Mouse (Mus musculus) gastrocnemius, adult 2 months (tissue): ENCODE results near the gene Sfmbt2. TPM values are rescaled to one million over a fixed set of nuclear protein-coding genes. Genes with fewer than 3 reads are reported as not detected.
"Not testable (repeated sequence)": the region's sequence is repeated elsewhere in the genome, so short reads cannot be mapped to it uniquely, and the experiment has no call there.

Experiments
- DNase-seq: peaks from one replicate; pipeline ENCODE4 v3.0.0; 2022
- H3K27ac ChIP-seq: fragments of 200-600 bp; 2 replicates; pipeline ENCODE4 v1.8.1; 2022; ENCODE audit warnings: mild to moderate bottlenecking
- H3K4me3 ChIP-seq: fragments of 200-600 bp; 2 replicates; pipeline ENCODE4 v1.8.1; 2022; ENCODE audit warnings: mild to moderate bottlenecking, moderate library complexity
- CTCF ChIP-seq: fragments of 200-600 bp; IDR thresholded peaks from 2 replicates; pipeline ENCODE4 v1.8.1; 2022; ENCODE audit warnings: antibody characterized with exemption, mild to moderate bottlenecking, moderate library complexity
- intact Hi-C: fragments of 180-260 bp; cut with DNase I; formaldehyde crosslinking; loops from one replicate; pipeline ENCODE4 v1.15.1; 2025
- long read RNA-seq, 2 experiments: library from polyadenylated mRNA; stranded (forward); transcript quantifications; one replicate each; pipeline ENCODE4 v2.0.0; 2021
- total RNA-seq, 2 experiments: library from RNA; stranded (reverse); gene quantifications; 2 replicates each; pipeline ENCODE4 v1.2.3; 2021

Sfmbt2 gene
- total RNA-seq = under 1 TPM; 0.05 to 0.08 TPM
- long read RNA-seq, experiment 1 = 0 reads
- long read RNA-seq, experiment 2 = 0 reads

DNA sequence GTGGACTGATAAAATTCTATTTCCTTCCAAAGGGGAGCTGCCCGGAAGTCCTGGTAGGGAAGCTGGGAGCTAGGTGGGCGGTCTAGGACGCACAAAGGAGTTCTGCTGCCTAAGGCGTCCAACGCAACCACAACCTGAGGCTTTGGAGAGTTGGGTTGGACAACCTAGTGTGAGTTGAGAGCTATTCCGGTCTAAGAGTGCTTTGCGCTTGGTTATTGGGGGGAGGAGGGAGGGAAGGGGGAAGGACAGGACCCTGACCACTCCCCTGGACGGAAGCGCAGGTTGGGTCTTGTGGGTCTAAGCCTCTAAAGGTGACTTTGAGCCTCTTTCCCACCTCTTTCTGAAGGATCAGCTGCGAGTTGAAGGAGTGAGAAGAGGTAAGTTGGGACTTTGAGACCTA lies at the start of gene Sfmbt2:
TSS of gene Sfmbt2 (plus strand) at position 335 of the 400 bp plus-strand sequence.
- DNase-seq = no peak
- Histone ChIP-seq H3K27ac (no peak within 1 kb of the TSS), H3K4me3 (no peak within 1 kb of the TSS)
- no peak for TF ChIP-seq CTCF
- intact Hi-C loops = no loop called here

DNA sequence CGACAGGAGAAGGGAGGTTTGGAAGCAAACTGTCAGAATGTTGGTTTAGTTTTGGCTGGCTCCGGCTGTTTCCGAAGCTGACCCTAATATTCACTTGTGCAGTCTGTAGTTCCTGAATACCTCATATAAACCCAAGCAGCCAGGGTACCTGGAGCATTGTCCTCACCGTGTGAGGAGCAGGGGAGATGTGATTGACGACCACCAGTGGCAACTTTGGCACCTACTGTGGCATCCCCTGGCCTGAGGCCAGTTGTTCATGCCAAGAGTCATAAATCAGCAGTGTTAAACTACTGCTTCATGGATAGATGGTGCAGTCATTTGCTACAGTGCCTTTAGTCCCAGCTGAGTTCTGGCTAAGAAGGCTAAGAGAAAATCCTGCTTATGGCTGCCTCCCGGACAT lies 49.2 kb upstream of the Sfmbt2 start:
- H3K4me3 ChIP-seq = no peak overlapping the region
- intact Hi-C loops = no loop called here
- no peak overlapping the region for H3K27ac ChIP-seq
- no peak for DNase-seq
- no peak for TF ChIP-seq CTCF

DNA sequence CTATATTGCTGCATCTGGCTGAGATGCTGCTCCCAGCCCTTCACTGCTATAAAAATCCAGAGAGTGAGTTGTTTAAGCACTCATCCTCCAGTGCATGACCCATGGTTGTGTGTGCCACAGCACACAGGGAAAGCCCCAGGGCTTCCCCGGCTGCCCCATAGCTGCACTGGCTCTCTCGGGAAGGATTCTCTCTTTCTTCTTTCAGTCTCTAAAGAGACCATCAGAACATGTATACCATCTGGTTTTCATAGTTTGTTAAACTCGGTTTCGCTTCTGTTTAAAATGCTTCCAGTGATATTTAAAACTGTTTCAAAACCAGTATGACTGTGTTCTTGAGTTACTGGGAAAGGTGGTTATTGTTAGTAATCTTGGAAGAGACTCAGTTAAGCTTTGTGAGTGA lies 47.1 kb upstream of the Sfmbt2 start:
- Histone ChIP-seq H3K27ac (no peak overlapping the region), H3K4me3 (no peak overlapping the region)
- DNase-seq = no peak
- intact Hi-C loops = loop anchor here (2.0 kb wide), 1 partner anchor 70 kb away; no protein-coding TSS in a partner anchor
- TF ChIP-seq CTCF = no peak

DNA sequence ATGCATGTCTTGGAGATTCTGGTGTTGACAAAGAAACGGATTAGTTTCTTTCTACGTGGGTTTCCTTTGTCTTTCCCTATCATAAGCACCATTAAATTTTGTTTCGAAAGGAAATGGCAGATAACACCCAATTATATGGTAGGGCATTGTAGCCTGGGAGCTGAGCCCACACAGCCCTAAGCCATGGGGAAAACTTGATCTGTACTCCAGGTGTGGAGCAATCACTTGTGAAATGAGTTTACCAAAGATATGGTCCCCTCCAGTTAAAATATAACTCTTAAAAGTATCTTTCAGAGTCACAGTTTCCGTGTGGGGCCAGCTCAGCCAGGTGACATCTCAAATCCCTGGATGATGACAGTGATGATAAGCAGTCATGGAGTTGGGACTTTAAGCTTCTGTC lies 45.3 kb upstream of the Sfmbt2 start:
- no peak for DNase-seq
- TF ChIP-seq CTCF = no peak
- Histone ChIP-seq H3K27ac (no peak overlapping the region), H3K4me3 (no peak overlapping the region)
- intact Hi-C loops = no loop called here

DNA sequence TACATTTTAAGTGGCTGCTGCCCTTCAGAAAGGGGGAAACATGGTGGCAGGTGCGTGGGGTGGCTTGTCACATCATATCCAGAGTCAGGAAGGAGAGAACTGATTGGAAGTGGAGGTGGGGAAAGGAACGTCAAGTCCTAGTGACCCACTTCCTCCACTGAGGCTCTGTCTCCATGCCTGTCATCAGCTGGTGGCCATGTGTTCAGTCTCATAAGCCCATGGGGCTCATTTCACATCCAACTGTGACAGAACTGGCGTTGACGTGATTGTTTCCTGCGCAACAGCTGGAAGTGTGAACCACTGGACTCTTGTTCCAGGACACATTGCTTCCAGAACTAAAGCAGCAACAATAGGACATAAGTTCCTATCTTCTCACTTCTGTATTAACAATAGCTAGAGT lies 40.1 kb upstream of the Sfmbt2 start:
- TF ChIP-seq CTCF = no peak
- DNase-seq = no peak
- intact Hi-C loops = no loop called here

DNA sequence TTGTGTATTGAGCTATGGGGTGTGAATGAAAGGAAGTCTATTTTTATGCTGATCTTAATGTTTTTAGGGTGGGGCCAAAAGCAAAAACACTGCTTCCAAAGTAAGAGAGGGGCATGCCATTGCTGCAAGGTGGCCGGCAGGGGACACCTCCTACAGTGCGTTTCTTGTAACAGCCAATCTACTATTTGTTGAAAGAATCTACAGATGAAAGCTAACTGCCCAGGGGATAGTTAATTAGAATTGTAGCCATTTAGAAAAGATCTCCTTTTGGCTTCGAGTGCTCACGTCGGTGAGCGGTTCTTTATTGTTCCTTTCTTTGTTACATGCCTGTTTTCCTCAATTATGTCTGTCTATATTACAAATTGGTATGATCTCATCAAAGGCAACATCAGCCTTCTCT lies 36.0 kb upstream of the Sfmbt2 start:
- intact Hi-C loops = no loop called here
- TF ChIP-seq CTCF = no peak
- no peak overlapping the region for H3K4me3 ChIP-seq
- DNase-seq = no peak
- H3K27ac ChIP-seq = no peak overlapping the region

More for the DNA sequence above, 40.1 kb upstream of the Sfmbt2 start:
- no peak overlapping the region for H3K4me3 ChIP-seq
- H3K27ac ChIP-seq = no peak overlapping the region

DNA sequence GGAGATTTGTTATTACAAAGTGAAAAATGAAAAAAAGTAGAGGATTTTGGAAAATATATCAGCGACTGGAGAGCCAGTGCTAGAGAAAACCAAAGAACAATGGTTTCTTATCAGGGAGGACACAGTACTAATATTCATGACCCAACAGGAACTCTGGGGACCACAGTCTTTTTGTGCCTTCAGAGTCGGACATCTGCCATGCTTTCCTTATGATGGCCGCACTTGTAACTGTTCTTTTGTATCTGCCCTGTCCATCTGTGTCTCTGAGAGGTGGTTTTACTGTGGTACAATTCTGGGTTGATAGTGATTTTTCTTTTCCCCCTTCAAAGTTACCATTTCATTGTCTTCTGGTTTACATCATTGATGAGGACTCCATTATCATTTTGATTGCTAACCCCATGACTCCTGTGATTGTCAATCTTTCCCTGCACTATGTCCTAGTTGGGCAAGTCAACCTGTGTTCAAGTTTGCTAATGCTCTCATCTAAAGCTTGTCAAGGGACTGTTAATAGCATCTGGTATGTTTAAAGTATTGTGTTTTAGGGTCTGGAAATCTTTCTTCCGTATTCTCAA lies 35.2 kb upstream of the Sfmbt2 start:
- intact Hi-C loops = no loop called here
- H3K27ac ChIP-seq = no peak overlapping the region

DNA sequence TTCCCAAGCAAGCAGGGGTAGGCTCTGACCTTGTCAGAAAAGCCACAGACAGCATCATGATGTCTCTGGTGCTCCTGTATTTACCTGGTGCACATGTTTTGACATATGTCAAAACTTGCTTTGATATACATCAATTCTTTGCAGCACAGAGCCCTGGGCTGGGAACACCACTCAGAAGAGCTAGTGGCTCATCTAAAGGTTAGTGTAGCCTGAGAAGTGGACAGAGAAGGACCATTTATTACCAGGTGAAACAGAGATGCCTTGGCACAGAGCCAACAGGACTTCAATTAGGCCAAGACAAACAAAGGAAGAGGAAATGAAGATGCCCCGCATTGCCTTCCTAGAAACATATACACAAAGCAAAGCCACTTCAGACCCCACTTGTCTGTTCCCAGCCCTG lies 30.3 kb upstream of the Sfmbt2 start:
- Histone ChIP-seq H3K27ac (no peak overlapping the region), H3K4me3 (no peak overlapping the region)
- TF ChIP-seq CTCF = no peak
- no peak for DNase-seq
- intact Hi-C loops = no loop called here

More for the DNA sequence above, 35.2 kb upstream of the Sfmbt2 start:
- H3K4me3 ChIP-seq = no peak overlapping the region
- no peak for DNase-seq
- no peak for TF ChIP-seq CTCF

DNA sequence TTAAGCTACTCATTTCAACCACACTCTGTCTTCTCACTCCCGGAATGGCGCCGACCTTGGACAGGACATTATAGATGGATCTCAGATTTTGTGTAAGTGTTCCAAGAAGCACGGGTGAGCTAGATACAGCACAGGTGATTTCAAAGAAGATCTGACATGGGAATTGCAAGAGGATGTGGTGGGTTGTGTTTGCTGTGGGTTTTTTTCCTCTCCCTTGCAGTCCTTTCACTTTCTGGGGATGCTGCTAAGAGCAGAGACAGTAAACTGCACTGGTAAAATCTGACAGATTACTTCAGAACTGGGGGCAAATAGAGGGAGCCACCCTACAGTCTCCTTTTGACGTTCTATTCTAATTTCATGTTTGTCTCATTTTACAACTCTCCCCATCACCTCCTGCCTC lies 26.8 kb upstream of the Sfmbt2 start:
- H3K4me3 ChIP-seq = no peak overlapping the region
- no peak for DNase-seq
- TF ChIP-seq CTCF = no peak
- intact Hi-C loops = no loop called here
- no peak overlapping the region for H3K27ac ChIP-seq

DNA sequence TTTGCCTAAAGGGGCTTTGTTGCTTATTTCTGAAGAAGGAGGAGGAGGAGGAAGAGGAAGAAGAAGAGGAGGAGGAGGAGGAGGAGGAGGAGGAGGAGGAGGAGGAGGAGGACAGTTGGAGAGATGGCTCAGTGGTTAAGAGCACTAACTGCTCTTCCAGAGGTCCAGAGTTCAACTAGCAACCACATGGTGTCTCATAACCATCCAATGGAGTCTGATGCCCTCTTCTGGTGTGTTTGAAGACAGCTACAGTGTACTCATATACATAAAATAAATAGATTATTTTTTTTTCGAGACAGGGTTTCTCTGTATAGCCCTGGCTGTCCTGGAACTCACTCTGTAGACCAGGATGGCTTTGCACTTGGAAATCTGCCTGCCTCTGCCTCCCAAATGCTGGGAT lies 26.2 kb upstream of the Sfmbt2 start:
- not testable (repeated sequence) for DNase-seq

DNA sequence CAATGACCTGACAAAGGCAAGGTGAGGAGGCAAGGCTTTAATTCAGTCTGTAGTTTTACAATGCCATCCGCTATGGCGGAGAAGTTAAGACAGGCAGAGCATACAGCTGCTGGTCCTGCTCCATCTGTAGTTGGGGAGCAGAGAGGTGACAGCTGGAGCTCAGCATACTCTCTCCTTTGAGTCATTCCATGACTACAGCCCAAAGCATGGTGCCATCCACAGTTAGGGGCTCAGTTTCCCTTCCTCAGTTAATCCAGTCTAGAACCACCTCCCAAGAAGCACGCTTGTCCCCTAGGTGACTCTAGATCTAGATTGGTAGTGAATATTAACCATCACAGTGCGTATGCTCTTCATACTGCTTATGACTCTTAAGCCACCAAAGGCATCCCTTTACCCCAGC lies 23.1 kb upstream of the Sfmbt2 start:
- no peak for TF ChIP-seq CTCF
- DNase-seq = no peak
- Histone ChIP-seq H3K4me3 (no peak overlapping the region), H3K27ac (no peak overlapping the region)
- intact Hi-C loops = no loop called here

More for the DNA sequence above, 26.2 kb upstream of the Sfmbt2 start:
- H3K4me3 ChIP-seq, intact Hi-C loops, H3K27ac ChIP-seq: not testable (repeated sequence)

DNA sequence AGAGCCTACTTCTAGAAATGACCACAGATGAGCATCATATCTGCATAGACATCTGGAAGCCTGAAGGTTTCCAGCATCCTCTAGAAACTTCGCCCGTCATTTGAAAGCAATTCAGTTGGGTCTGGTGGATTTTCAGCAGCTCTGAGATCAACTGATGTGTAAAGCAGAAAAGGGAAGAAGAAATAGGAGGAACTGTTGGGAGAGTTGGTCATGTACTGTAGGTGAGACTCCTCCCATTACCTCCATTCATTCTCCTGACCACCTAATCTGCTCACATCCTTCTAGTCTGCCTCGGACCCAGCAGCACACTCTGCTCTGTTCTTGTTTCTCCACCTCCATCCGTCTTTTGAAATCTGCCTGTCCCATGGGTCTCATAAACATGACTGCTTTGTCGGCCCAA lies 22.3 kb upstream of the Sfmbt2 start:
- Histone ChIP-seq H3K27ac (no peak overlapping the region), H3K4me3 (no peak overlapping the region)
- TF ChIP-seq CTCF = no peak
- no peak for DNase-seq
- intact Hi-C loops = no loop called here

DNA sequence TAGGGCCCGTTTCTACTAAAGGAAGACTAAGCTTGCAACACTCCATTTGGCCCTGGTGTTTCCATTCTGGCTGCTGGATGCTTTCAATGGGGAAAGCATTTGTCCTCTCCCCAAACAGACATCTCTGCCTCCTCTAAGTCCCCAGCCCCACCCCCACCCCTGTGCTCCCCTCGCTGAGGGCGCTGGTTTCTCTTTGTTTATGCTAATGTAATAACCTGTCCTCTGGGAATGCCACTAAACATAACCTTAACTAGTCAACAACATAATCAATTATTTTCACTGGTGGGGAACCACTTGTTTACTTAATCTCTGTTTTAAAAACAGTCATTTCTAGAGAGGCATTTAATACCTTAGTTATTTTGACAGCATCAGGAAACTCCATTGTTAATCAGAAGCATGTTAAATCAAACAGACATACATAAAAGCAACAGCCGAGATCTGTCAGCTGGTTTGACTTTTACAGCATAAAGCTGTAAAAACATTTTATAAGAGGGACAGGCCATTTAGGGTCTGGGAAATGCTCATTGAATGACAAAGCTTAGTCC lies 20.0 kb upstream of the Sfmbt2 start:
- intact Hi-C loops = no loop called here
- no peak overlapping the region for H3K4me3 ChIP-seq
- no peak for TF ChIP-seq CTCF
- H3K27ac ChIP-seq = no peak overlapping the region
- no peak for DNase-seq

DNA sequence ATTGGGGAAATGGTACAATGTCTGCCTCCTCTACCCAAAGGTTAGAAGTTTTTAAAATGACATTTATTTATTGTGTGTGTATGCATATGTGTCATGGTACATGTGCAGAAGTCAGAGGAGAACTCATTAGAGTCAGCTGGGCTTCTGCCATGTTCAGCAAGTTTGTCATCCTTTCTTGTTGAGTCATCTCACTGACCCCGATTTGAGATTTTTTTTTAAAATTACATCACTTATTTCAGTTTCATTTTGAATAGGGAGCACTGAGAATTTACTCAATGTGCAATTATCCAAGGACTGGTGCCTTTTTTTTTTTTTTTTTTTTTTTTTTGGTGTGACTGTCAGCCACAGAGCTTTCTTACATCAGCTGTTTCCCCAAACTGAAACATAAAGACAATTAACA lies 19.2 kb upstream of the Sfmbt2 start:
- no peak overlapping the region for H3K27ac ChIP-seq
- no peak overlapping the region for H3K4me3 ChIP-seq
- intact Hi-C loops = no loop called here
- no peak for DNase-seq
- no peak for TF ChIP-seq CTCF
